Mouse (Mus musculus): Measurements from ENCODE around the gene Rnase13.

DNA sequence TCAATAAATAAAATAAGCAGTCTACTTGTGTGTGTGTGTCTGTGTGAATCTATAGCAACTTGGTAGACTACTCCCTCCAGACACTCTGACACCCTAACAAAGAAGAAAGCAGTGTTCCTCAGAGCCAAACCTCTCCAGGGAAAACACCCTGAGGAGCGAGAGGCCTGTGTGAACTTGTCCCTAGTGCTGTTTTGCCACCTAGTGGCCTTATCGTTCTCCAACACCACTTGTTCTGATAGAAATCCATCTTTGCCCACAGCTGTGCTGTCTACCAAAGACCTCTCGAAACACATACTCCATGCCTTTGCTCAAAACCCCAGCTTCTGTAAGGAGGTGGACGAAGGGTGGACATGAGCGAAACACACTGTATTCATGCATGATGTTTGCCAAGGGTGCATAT lies 8.3 kb upstream of the Rnase13 start:
- peak; percentile 89 for TF ChIP-seq CTCF (IDR thresholded peaks at IDR 0.05)
- TF ChIP-seq EP300 (IDR thresholded peaks at IDR 0.05; ENCODE audit: insufficient read depth, low read depth, low read length), result peak; percentile 82
- TF ChIP-seq POLR2A (IDR thresholded peaks at IDR 0.05; ENCODE audit: insufficient read depth, low read depth, low read length), result no peak

Measured in heart, adult 2 months (tissue).